Mouse (Mus musculus): ENCODE results near the gene Rhox3h. TPM values are rescaled to one million over a fixed set of nuclear protein-coding genes. Genes with fewer than 3 reads are reported as not detected.
"Not testable (repeated sequence)": the region's sequence is repeated elsewhere in the genome, so short reads cannot be mapped to it uniquely, and the experiment has no call there.

The Rhox3h gene
- polyA plus RNA-seq (2014; fragmentation: Nextera tagmentation; extraction: Ambion mirVana), result not detected in 2 replicates

- H3K4me3 ChIP-seq (ENCODE audit: low read depth, low read length); H3K27me3 ChIP-seq (ENCODE audit: control insufficient read depth, insufficient read depth, low read length); H3K4me2 ChIP-seq; H3K4me1 ChIP-seq (ENCODE audit: control insufficient read depth, insufficient read depth, low read length); H3K27ac ChIP-seq (ENCODE audit: low read depth, low read length); H3K36me3 ChIP-seq (ENCODE audit: control insufficient read depth, insufficient read depth, low read length); H3K9ac ChIP-seq (ENCODE audit: low read depth, low read length); ATAC-seq (replicated peaks; ENCODE audit: insufficient number of reproducible peaks, low FRiP score, low TSS enrichment); H3K9me3 ChIP-seq (replicated peaks; ENCODE audit: control insufficient read depth, low read length): not testable (repeated sequence)
- WGBS (ENCODE audit: insufficient replicate concordance), result no CpG with 5 or more reads among the region's 3 CpGs
Observed at GRCm38 (mm10) chrX:37668664-37669063, at the start of gene Rhox3h. TSS of gene Rhox3h (minus strand) at chrX:37668764.

- 66% methylated on average over 3 of the region's 3 CpGs for WGBS (ENCODE audit: insufficient replicate concordance)
- no peaks in the 10 kb centered on the region for H3K4me1 ChIP-seq (ENCODE audit: control insufficient read depth, insufficient read depth, low read length)
- H3K36me3 ChIP-seq (ENCODE audit: control insufficient read depth, insufficient read depth, low read length), result no peaks in the 10 kb centered on the region
- no peak for ATAC-seq (replicated peaks; ENCODE audit: insufficient number of reproducible peaks, low FRiP score, low TSS enrichment)
- no peak overlapping the region for H3K9ac ChIP-seq (ENCODE audit: low read depth, low read length)
- H3K27me3 ChIP-seq (ENCODE audit: control insufficient read depth, insufficient read depth, low read length), result no peaks in the 10 kb centered on the region
- H3K4me2 ChIP-seq, result no peak overlapping the region
- H3K9me3 ChIP-seq (replicated peaks; ENCODE audit: control insufficient read depth, low read length), result no peaks in the 10 kb centered on the region
- no peak overlapping the region for H3K4me3 ChIP-seq (ENCODE audit: low read depth, low read length)
- no peak overlapping the region for H3K27ac ChIP-seq (ENCODE audit: low read depth, low read length)
Observed at GRCm38 (mm10) chrX:37701821-37702387, 33.3 kb upstream of the Rhox3h start.

GRCm38 (mm10) chrX:37692261-37692660 lies 23.7 kb upstream of the Rhox3h start:
- Histone ChIP-seq H3K4me2 (no peak overlapping the region), H3K9ac (ENCODE audit: low read depth, low read length) (no peak overlapping the region), H3K36me3 (ENCODE audit: control insufficient read depth, insufficient read depth, low read length) (no peaks in the 10 kb centered on the region), H3K27ac (ENCODE audit: low read depth, low read length) (no peak overlapping the region), H3K9me3 (replicated peaks; ENCODE audit: control insufficient read depth, low read length) (no peaks in the 10 kb centered on the region), H3K27me3 (ENCODE audit: control insufficient read depth, insufficient read depth, low read length) (no peaks in the 10 kb centered on the region), H3K4me1 (ENCODE audit: control insufficient read depth, insufficient read depth, low read length) (no peaks in the 10 kb centered on the region), H3K4me3 (ENCODE audit: low read depth, low read length) (no peak overlapping the region)
- no peak for ATAC-seq (replicated peaks; ENCODE audit: insufficient number of reproducible peaks, low FRiP score, low TSS enrichment)
- WGBS (ENCODE audit: insufficient replicate concordance), result 63% methylated on average over 2 of the region's 2 CpGs

- Histone ChIP-seq H3K4me2 (no peak overlapping the region), H3K4me3 (ENCODE audit: low read depth, low read length) (no peak overlapping the region), H3K9ac (ENCODE audit: low read depth, low read length) (no peak overlapping the region), H3K36me3 (ENCODE audit: control insufficient read depth, insufficient read depth, low read length) (no peaks in the 10 kb centered on the region), H3K4me1 (ENCODE audit: control insufficient read depth, insufficient read depth, low read length) (no peaks in the 10 kb centered on the region), H3K27ac (ENCODE audit: low read depth, low read length) (no peak overlapping the region), H3K9me3 (replicated peaks; ENCODE audit: control insufficient read depth, low read length) (no peaks in the 10 kb centered on the region), H3K27me3 (ENCODE audit: control insufficient read depth, insufficient read depth, low read length) (no peaks in the 10 kb centered on the region)
- no peak for ATAC-seq (replicated peaks; ENCODE audit: insufficient number of reproducible peaks, low FRiP score, low TSS enrichment)
- WGBS (ENCODE audit: insufficient replicate concordance), result 84% methylated on average over 24 of the region's 24 CpGs
Observed at GRCm38 (mm10) chrX:37683031-37683715, 14.6 kb upstream of the Rhox3h start.

- H3K27me3 ChIP-seq (ENCODE audit: control insufficient read depth, insufficient read depth, low read length); H3K27ac ChIP-seq (ENCODE audit: low read depth, low read length); H3K4me3 ChIP-seq (ENCODE audit: low read depth, low read length); H3K9ac ChIP-seq (ENCODE audit: low read depth, low read length); H3K4me1 ChIP-seq (ENCODE audit: control insufficient read depth, insufficient read depth, low read length); ATAC-seq (replicated peaks; ENCODE audit: insufficient number of reproducible peaks, low FRiP score, low TSS enrichment); H3K4me2 ChIP-seq; H3K36me3 ChIP-seq (ENCODE audit: control insufficient read depth, insufficient read depth, low read length); H3K9me3 ChIP-seq (replicated peaks; ENCODE audit: control insufficient read depth, low read length): not testable (repeated sequence)
- 82% methylated on average over 8 of the region's 8 CpGs for WGBS (ENCODE audit: insufficient replicate concordance)
Observed at GRCm38 (mm10) chrX:37673177-37673576, 4.6 kb upstream of the Rhox3h start, which contains the start of gene Rhox2h. TSS of gene Rhox2h (minus strand) at chrX:37673277.

GRCm38 (mm10) chrX:37651227-37651626 lies 17.3 kb downstream of the Rhox3h start, which contains the start of gene Rhox4g:
TSS of gene Rhox4g (minus strand) at chrX:37651327.
- 85% methylated on average over 13 of the region's 20 CpGs for WGBS (ENCODE audit: insufficient replicate concordance)
- not testable (repeated sequence) for H3K4me2 ChIP-seq; H3K36me3 ChIP-seq (ENCODE audit: control insufficient read depth, insufficient read depth, low read length); H3K9me3 ChIP-seq (replicated peaks; ENCODE audit: control insufficient read depth, low read length); H3K27me3 ChIP-seq (ENCODE audit: control insufficient read depth, insufficient read depth, low read length); H3K4me1 ChIP-seq (ENCODE audit: control insufficient read depth, insufficient read depth, low read length); H3K27ac ChIP-seq (ENCODE audit: low read depth, low read length); H3K9ac ChIP-seq (ENCODE audit: low read depth, low read length); H3K4me3 ChIP-seq (ENCODE audit: low read depth, low read length); ATAC-seq (replicated peaks; ENCODE audit: insufficient number of reproducible peaks, low FRiP score, low TSS enrichment)

- not testable (repeated sequence) for H3K27ac ChIP-seq (ENCODE audit: low read depth, low read length); H3K4me1 ChIP-seq (ENCODE audit: control insufficient read depth, insufficient read depth, low read length); H3K9me3 ChIP-seq (replicated peaks; ENCODE audit: control insufficient read depth, low read length); H3K36me3 ChIP-seq (ENCODE audit: control insufficient read depth, insufficient read depth, low read length); H3K4me2 ChIP-seq; H3K4me3 ChIP-seq (ENCODE audit: low read depth, low read length); H3K27me3 ChIP-seq (ENCODE audit: control insufficient read depth, insufficient read depth, low read length); ATAC-seq (replicated peaks; ENCODE audit: insufficient number of reproducible peaks, low FRiP score, low TSS enrichment); H3K9ac ChIP-seq (ENCODE audit: low read depth, low read length)
- 90% methylated on average over 6 of the region's 6 CpGs for WGBS (ENCODE audit: insufficient replicate concordance)
Observed at GRCm38 (mm10) chrX:37643370-37643769, 25.2 kb downstream of the Rhox3h start, which contains the start of gene Rhox2g. TSS of gene Rhox2g (minus strand) at chrX:37643470.

- H3K9me3 ChIP-seq (replicated peaks; ENCODE audit: control insufficient read depth, low read length); H3K27me3 ChIP-seq (ENCODE audit: control insufficient read depth, insufficient read depth, low read length); H3K36me3 ChIP-seq (ENCODE audit: control insufficient read depth, insufficient read depth, low read length); ATAC-seq (replicated peaks; ENCODE audit: insufficient number of reproducible peaks, low FRiP score, low TSS enrichment); H3K4me1 ChIP-seq (ENCODE audit: control insufficient read depth, insufficient read depth, low read length); H3K4me2 ChIP-seq; H3K9ac ChIP-seq (ENCODE audit: low read depth, low read length); H3K4me3 ChIP-seq (ENCODE audit: low read depth, low read length); H3K27ac ChIP-seq (ENCODE audit: low read depth, low read length): not testable (repeated sequence)
- WGBS (ENCODE audit: insufficient replicate concordance), result 87% methylated on average over 2 of the region's 2 CpGs
Observed at GRCm38 (mm10) chrX:37628512-37628911, 40.1 kb downstream of the Rhox3h start, which contains the start of gene Rhox3g. TSS of gene Rhox3g (minus strand) at chrX:37628612.

All from heart, embryonic 11.5 days (tissue).